9 mouse cellular contexts compared by ENCODE assay signal in the genomic region with DNA sequence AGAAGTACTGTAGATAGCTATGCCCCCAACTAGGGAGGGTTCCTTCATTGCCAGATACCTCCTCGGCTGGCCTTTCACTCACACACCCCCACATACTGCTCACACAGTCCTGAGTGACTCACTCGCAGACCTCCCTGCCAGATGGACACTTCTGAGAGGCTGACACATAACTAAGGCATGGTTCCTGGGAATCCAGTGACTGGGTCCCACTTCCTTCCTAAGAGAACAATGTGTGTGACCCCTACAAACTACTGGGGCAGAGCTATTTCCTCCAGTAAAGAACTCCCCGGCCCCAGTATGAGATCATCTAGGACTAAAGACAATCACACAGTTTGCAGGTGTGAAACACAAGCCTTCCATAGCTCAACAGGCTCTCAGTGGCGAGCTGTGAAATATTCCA.
DNase-seq lines count a peak whose midpoint lies in the region; ATAC-seq lines count a peak whose summit lies in the region.
"Had no signal": no experiment of that assay in that cellular context is flagged by ENCODE, and none has a peak within 500 bp of the region (broad histone marks: within the 10 kb centered on the region; RNA-seq: fewer than 3 reads in every experiment).

No protein-coding gene starts in this region.

- 33% methylated on average over 4 of the region's 4 CpGs for WGBS in liver, embryonic 15.5 days (ENCODE audit: insufficient replicate concordance)

- peak; percentile 95 for DNase-seq in 3T3-L1 (ENCODE audit: low read depth, low spot score)
- peak; percentile 54 for DNase-seq in adrenal gland, postnatal 10 days
- DNase-seq in heart, postnatal 10 days = peak; percentile 71 to 78
- no peak for DNase-seq in spleen, postnatal 10 days (ENCODE audit: low spot score in 2 of 2)
- no peak for DNase-seq in layer of hippocampus, postnatal 25 days (ENCODE audit: extremely low spot score in 1 of 2, low spot score in 1 of 2)
- DNase-seq in layer of hippocampus, adult 8-10 months (ENCODE audit: low spot score in 2 of 2) = no peak
- DNase-seq: right cerebral cortex, adult 18-20 months had no signal

- H3K9me3 ChIP-seq in liver, embryonic 15.5 days (replicated peaks) = no peaks in the 10 kb centered on the region

- H3K4me3 ChIP-seq in liver, embryonic 15.5 days (replicated peaks) = no peak overlapping the region

- H3K27me3 ChIP-seq in liver, embryonic 15.5 days = no peaks in the 10 kb centered on the region

- no peak overlapping the region for H3K27ac ChIP-seq in liver, embryonic 15.5 days (replicated peaks)

- 0 out of 2 replicates have a peak, but pooled peaks have one; percentile 49 for ATAC-seq in liver, embryonic 15.5 days (ENCODE audit: insufficient read depth)
- no peak for ATAC-seq in erythroid progenitor cell, adult 5-6 weeks (replicated peaks; ENCODE audit: low FRiP score, poor library complexity, severe bottlenecking)

- H3K4me2 ChIP-seq in liver, embryonic 15.5 days = no peak overlapping the region

- intact Hi-C loops in heart, postnatal 10 days (cut with DNase I) = loop anchor here (10.0 kb wide), 1 partner anchor 596 kb away; the partner anchor contains the start of gene Slc44a3

- H3K4me1 ChIP-seq in liver, embryonic 15.5 days (replicated peaks) = no peaks in the 10 kb centered on the region

- H3K36me3 ChIP-seq in liver, embryonic 15.5 days (replicated peaks) = no peaks in the 10 kb centered on the region

- no peak overlapping the region for H3K9ac ChIP-seq in liver, embryonic 15.5 days

Comparison
In these comparisons a context has a peak if more than half of its experiments do, and no peak if none do; other contexts are left out.
1. DNase-seq: peak in 3T3-L1 (single experiment), adrenal gland, postnatal 10 days (single experiment) and heart, postnatal 10 days (2 of 2); none in spleen, postnatal 10 days (0 of 2), layer of hippocampus, postnatal 25 days (0 of 2) and layer of hippocampus, adult 8-10 months (0 of 2).